Mouse (Mus musculus) left cerebral cortex, postnatal 10 days (tissue): Measurements from ENCODE around the gene Mlf1. TPM values are rescaled to one million over a fixed set of nuclear protein-coding genes. Genes with fewer than 3 reads are reported as not detected.

Source experiments
- DNase-seq, 2 experiments: peaks; one replicate each; pipeline ENCODE4 v3.0.0; 2021 to 2022; ENCODE audit warnings: low spot score in 2 of 2, mixed read lengths in 1 of 2; ENCODE audit errors: extremely low spot score in 1 of 2
- intact Hi-C: fragments of 180-260 bp; cut with DNase I; formaldehyde crosslinking; loops from one replicate; pipeline ENCODE4 v1.15.1; 2025
- total RNA-seq, 2 experiments: library from RNA; stranded (reverse); gene quantifications; 2 replicates each; pipeline ENCODE4 v1.2.3; 2021

Gene Mlf1
- total RNA-seq, 2 experiments from 2014 or later, result 3.1 TPM

DNA sequence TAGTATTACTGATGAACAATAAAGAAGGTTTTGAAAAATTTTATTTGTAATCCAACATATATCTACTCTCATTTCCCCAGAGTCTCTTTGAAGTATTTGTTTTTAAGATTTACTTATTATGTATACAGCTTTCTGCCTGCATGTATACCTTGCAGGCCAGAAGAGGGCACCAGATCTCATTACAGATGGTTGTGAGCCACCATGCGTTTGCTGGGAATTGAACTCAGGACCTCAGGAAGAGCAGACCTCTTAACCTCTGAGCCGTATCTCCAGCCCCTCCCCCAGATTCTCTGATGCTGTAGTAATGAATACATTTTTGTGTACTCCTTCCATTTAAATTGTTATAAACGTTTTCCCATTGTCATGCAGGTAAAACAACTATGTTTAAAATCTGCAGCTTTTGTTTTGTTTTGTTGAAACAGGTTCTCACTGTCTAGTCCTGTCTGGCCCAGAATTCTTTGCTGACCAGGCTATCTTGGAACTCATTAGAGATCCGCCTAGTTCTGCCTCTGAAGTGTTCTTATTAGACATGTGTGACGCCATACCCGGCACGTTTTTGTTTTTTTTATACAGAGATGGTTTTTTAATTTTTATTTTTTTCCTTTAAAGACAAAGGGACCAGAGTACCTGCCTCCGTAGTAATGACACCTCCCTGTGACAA lies 55.6 kb downstream of the Mlf1 start:
- intact Hi-C loops, result loop anchor here (5.0 kb wide), 1 partner anchor 77 kb away; no protein-coding TSS in a partner anchor
- DNase-seq, result no peak

DNA sequence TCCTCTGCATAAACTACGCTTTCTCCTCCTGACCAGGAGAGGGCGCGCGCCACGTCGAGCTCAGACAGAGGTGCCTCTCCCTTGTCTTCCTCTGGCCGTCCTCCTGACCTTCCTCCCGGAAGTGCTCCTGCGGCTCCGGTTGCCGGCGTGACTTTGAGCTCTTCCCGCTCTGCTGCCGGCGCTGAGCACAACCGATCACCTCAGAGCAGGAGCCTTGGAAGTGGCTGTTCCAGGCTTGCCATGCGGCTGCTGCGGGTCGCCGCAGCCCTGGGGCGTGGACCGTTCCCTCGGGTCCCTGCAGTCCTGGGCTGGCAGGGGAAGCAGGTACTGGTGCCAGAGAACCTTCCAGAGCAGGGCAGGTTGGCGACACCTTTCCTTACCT lies 56.1 kb downstream of the Mlf1 start, which contains the start of gene Gfm1:
TSS of gene Gfm1 (plus strand) at position 98 of the 382 bp plus-strand sequence.
- intact Hi-C loops, result loop anchor here (5.0 to 10.0 kb wide), 3 partner anchors 47 to 135 kb away; no protein-coding TSS in a partner anchor
- DNase-seq, result peak; percentile 89 to 93

DNA sequence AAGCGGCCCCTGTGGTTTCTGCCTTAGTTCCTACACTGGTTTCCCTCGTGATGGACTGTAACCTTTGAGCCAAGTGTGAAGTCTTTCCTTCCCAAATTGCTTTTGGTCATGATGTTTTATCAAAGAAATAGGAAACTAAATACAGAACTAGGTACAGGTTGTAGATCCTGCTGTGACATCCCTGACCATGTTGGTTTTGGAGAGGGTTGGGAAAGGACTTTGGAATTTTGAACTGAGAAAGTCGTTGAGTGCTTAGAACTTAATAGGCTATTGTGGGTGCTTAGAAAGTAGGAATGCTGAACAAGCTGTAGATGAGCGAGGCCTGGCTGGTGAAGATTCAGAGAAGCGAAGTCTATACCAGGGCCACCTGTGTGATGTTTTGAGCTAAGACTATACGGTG lies 60.1 kb downstream of the Mlf1 start:
- DNase-seq, result no peak
- intact Hi-C loops, result loop anchor here (5.0 to 10.0 kb wide), 2 partner anchors 43 to 131 kb away; no protein-coding TSS in a partner anchor

DNA sequence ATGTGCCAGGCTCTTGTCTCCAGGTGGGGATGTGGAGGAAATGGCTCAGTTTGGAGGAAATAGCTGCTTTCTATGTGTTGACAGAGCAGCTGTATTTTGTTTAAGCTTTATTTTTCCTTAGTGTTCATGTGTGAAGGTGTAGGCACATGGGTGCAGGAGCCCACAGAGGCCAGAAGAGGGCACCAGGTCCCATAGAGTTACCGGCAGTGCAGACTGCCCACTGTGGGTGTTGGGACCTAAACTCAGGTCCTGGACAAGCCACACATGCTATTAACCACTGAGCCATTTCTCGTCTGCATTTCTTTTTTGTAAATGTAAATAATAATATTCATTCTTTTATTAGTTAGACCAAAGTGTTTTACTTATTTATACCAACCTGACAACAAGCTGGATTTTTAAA lies 73.2 kb downstream of the Mlf1 start:
- intact Hi-C loops, result no loop called here
- DNase-seq, result no peak

Other genes starting within 250 kb of the Mlf1 start
- not detected for gene Gm17402, start 1.1 kb downstream of the Mlf1 start, total RNA-seq
- gene Gfm1, start 56.0 kb downstream of the Mlf1 start, total RNA-seq, result 10 to 100 TPM; 46.3 to 48.6 TPM
- gene Lxn, start 89.8 kb downstream of the Mlf1 start, total RNA-seq, result 10 to 100 TPM; 47.7 to 52.1 TPM
- 1 to 10 TPM; 1.5 to 1.6 TPM for gene Rarres1, start 141.4 kb downstream of the Mlf1 start, total RNA-seq
- 10 to 100 TPM; 36.9 to 40.9 TPM for gene Mfsd1, start 208.6 kb downstream of the Mlf1 start, total RNA-seq